Mouse (Mus musculus): ENCODE measurements around the gene Dolpp1.

GRCm38 (mm10) chr2:30365281-30366069 lies 26.6 kb upstream of the Dolpp1 start:
- TF ChIP-seq POLR2A (IDR thresholded peaks at IDR 0.05; ENCODE audit: insufficient read depth, low read depth, low read length) (no peak), CTCF (IDR thresholded peaks at IDR 0.05) (no peak), EP300 (IDR thresholded peaks at IDR 0.05; ENCODE audit: insufficient read depth, low read depth, low read length) (no peak)

Data from heart, adult 2 months (tissue).